Comparison of ENCODE assay signal across 14 mouse cellular contexts in genomic region chr9:24307400-24307799, GRCm38 (mm10).
"Had no signal": no experiment of that assay in that cellular context is flagged by ENCODE, and none has a peak within 500 bp of the region (broad histone marks: within the 10 kb centered on the region; RNA-seq: fewer than 3 reads in every experiment).

No protein-coding gene starts in this region.

- H3K4me3 ChIP-seq: liver, embryonic 12.5 days; midbrain, embryonic 12.5 days; neural tube, embryonic 12.5 days; stomach, embryonic 15.5 days had no signal

- H3K27ac ChIP-seq: liver, embryonic 12.5 days; liver, embryonic 14.5 days; midbrain, embryonic 12.5 days; neural tube, embryonic 12.5 days; stomach, embryonic 15.5 days; stomach, postnatal 0 days had no signal

- DNase-seq: lung, adult 18-20 months; lung, embryonic 14.5 days; lung, postnatal 10 days; lung, postnatal 4 days; right cerebral cortex, postnatal 14 days; thymus, adult 2 months; thymus, postnatal 25 days; thymus, postnatal 4 days had no signal

- H3K9me3 ChIP-seq: liver, embryonic 12.5 days; midbrain, embryonic 12.5 days; neural tube, embryonic 12.5 days; stomach, embryonic 15.5 days had no signal

- H3K36me3 ChIP-seq: liver, embryonic 12.5 days; midbrain, embryonic 12.5 days; neural tube, embryonic 12.5 days; stomach, embryonic 15.5 days had no signal

- ATAC-seq: liver, embryonic 12.5 days had no signal

- H3K4me1 ChIP-seq: liver, embryonic 12.5 days; neural tube, embryonic 12.5 days; stomach, embryonic 15.5 days had no signal

- H3K27me3 ChIP-seq: liver, embryonic 12.5 days; midbrain, embryonic 12.5 days; neural tube, embryonic 12.5 days; stomach, embryonic 15.5 days had no signal

- H3K4me2 ChIP-seq: liver, embryonic 12.5 days; lung, embryonic 14.5 days; midbrain, embryonic 12.5 days; neural tube, embryonic 12.5 days; stomach, embryonic 15.5 days had no signal

- H3K9ac ChIP-seq: liver, embryonic 12.5 days; liver, embryonic 14.5 days; lung, embryonic 14.5 days; midbrain, embryonic 12.5 days; neural tube, embryonic 12.5 days; stomach, embryonic 15.5 days had no signal
